Mouse (Mus musculus) granulocyte monocyte progenitor cell, adult 5-6 weeks (primary cell): ENCODE measurements around the gene Gpc3. TPM values are rescaled to one million over a fixed set of nuclear protein-coding genes. Genes with fewer than 3 reads are reported as not detected.
"Not testable (repeated sequence)": the region's sequence is repeated elsewhere in the genome, so short reads cannot be mapped to it uniquely, and the experiment has no call there.

Source experiments
- ATAC-seq: replicated peaks from 2 replicates; pipeline ENCODE4 v1.8.0; 2016; ENCODE audit warnings: mild to moderate bottlenecking, moderate TSS enrichment, inconsistent platforms; ENCODE audit not compliant: poor library complexity, severe bottlenecking
- total RNA-seq, 2 experiments: library from RNA; stranded (forward) in 1 of 2; stranded (reverse) in 1 of 2; fragments of 200-712, 200-1000 nt in 1 of 2; fragments of >200 nt in 1 of 2; fragmentation: Nextera tagmentation in 1 of 2; gene quantifications; 2 replicates each; pipeline ENCODE4 v1.2.3; 2014 to 2017

Gene Gpc3
- total RNA-seq, 2 experiments from 2014 or later = 2.2 to 3.6 TPM

DNA sequence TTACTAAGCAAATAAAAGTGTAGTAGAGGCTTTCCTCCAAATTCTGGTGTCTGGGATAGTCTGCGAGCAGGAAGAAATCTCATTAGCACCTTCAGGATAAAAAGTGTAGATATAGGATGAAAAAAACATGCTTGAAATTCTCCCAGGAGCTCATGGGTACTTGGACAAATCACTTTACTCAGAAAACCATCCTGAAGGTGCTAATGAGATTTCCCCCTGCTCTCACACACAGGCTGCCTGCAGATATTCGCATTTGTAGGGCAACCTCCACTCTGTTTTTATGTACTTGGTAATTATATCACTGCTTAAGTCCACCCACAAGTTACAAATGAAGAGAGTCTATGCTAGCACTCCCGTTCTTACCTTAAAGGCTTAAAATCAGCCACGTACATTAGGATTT, 308.5 kb downstream of the Gpc3 start:
- ATAC-seq = no peak

- no peak for ATAC-seq
These were observed 325.0 kb downstream of the Gpc3 start for GRCm38 (mm10) chrX:52288792-52289191.

- ATAC-seq = no peak
These were observed 325.8 kb downstream of the Gpc3 start for GRCm38 (mm10) chrX:52287944-52288343.

DNA sequence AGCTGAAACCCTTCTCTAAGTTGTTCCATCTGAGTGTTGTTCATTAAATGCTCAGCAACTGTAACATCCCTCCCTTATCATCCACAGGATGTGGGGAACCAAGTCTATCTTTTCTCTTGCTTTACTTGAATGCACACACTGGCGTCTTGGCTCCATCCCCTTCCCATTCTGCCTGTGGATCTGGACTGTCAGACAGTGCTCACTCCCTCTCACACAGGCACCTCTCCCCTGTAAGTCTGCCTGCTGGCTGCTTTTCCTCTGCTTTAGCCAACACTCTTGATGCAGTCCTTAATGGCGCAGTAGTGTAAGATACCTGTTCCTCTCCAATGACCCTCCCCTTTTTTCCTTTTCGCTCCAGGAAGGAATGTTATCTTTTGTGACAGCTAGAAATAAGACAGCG, 331.7 kb downstream of the Gpc3 start:
- ATAC-seq = no peak

GRCm38 (mm10) chrX:52281103-52281900, 332.4 kb downstream of the Gpc3 start:
- no peak for ATAC-seq

GRCm38 (mm10) chrX:52278687-52279359, 334.9 kb downstream of the Gpc3 start:
- ATAC-seq = no peak

GRCm38 (mm10) chrX:52277599-52277998, 336.2 kb downstream of the Gpc3 start:
- no peak for ATAC-seq

- ATAC-seq = no peak
These were observed 340.7 kb downstream of the Gpc3 start for GRCm38 (mm10) chrX:52273016-52273415.

DNA sequence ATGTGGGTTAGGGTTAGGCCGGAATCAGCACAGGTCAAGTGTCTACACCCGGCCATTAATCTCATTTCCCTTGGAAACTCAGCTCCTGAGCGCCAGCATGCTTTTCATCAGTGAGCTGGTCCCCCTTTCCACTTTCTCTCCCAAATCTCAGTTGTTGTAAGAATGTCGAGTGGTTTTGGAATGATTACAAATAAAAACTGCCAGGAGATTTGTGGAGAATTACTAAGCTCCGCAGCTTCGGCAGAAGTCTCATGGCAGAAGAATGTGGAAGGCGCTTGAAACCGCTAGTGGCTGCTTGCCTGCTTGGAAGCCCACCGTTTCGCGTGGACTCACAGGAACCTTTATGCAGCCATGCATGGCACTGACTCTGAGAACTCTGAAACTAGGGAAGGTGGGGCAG, 351.8 kb downstream of the Gpc3 start:
- ATAC-seq = no peak

GRCm38 (mm10) chrX:52261546-52261945, 352.2 kb downstream of the Gpc3 start:
- no peak for ATAC-seq

- not testable (repeated sequence) for ATAC-seq
These were observed 354.0 kb downstream of the Gpc3 start for GRCm38 (mm10) chrX:52259771-52260170.

DNA sequence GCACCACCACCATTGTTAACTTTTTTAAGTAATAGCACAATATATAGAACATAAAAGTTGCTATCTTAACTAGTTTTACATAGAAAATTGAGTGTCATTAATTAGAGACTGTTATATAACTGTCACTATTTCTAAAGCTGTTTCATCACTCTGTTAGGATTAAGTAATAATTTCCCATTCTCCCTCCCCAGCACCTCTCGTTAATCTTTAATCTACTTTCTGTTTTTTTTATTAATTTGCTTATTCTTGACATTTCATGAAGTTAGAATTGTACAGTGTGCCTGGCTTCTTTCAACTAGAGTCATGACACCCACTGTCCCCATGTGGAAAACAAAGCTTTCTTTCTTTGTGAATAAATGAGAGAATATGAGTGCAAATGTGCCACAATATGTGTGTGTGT, 359.2 kb downstream of the Gpc3 start:
- ATAC-seq = no peak

GRCm38 (mm10) chrX:52245694-52246297, 368.0 kb downstream of the Gpc3 start:
- no peak for ATAC-seq

DNA sequence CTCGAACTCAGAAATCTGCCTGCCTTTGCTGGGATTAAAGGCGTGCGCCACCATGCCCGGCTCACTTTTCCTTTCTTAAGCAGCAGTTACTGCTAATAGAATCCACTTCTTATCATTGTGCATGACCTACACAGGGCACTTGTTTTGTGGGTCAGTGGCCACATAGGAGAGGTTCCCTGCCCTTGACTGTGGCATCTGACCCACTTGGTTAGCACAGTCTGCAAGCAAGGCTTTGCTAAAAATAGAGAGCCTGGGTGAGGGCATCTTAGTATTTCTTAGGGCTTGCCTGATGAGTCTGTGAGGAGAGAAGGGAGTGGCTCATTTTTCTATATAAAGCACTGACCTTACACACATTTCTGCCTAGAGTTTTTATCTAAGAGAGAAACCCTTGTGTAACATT, 376.3 kb downstream of the Gpc3 start:
- ATAC-seq = no peak

DNA sequence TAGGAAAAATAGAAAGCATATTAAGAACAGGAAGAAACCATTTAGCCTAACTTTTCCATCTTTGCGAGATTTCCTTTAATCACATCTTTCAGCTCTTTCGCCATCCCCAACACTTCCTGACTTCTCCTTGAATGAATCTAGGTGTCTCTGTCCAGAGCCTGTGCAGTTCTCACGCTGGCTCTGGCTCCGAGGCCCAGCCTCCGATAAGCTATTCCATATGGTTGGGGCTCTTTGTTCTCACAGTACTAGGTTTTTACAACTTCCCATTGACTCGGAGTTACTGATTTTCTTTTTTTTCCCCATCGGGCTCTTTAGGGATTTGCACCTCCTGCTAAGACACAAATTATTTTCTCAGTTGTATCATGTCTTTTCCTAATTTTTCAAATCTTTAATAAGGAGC, 381.8 kb downstream of the Gpc3 start:
- no peak for ATAC-seq

DNA sequence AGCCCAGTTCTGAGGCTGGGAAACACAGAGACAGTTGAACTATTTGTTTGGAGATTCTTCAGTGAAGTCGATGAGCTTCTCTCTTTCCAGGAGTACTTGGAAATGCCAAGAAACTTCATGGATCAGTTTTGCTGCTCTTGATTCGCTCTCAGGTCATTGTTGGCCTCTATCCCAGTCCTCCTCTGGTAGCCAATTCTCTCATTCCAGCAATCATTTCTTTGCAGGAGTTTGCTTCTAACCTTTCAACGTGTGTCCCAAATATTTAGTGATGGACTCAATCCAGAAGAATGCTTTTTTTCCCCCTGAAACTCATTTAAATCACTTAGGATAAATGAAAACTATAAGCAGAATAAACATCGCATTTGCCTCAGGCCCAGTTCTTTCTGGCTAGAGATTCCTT, 383.0 kb downstream of the Gpc3 start:
- no peak for ATAC-seq

Other genes with a start within 250 kb of the Gpc3 start
- gene Ccdc160, start 177.2 kb upstream of the Gpc3 start, total RNA-seq (2014; fragmentation: Nextera tagmentation) = not detected in 2 replicates
- gene Ccdc160, start 177.2 kb upstream of the Gpc3 start, total RNA-seq (2017) = not detected in 2 replicates